Mouse (Mus musculus): ENCODE measurements around the gene Olfr414.

The Olfr414 gene

DNA sequence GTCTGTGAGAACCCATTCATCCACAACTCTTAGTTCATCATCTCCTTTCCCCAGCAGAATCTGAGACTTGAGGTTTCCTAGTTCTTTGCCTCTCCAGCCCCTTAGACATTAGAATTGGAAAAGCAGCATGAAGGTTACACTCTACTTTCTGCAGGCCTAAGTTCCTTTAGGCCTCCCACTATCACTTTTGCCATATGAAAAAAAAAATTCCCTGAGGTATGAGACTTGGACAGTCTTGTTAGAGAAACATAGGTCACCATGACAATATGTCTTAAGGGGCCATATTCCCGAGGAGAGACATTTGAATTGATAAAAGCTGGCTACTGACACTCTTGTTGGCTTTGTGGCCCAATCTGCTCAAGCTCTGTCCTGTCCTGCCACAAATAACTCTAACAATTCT lies at the start of gene Olfr414:
TSS of gene Olfr414 (plus strand) at position 301 of the 400 bp plus-strand sequence.
- DNase-seq: no peak

- DNase-seq: no peak
These were observed 33.1 kb upstream of the Olfr414 start, which contains the start of gene Olfr248 for GRCm38 (mm10) chr1:174390746-174391145. Gene Olfr248, plus strand, starts transcription at chr1:174391046.

DNA sequence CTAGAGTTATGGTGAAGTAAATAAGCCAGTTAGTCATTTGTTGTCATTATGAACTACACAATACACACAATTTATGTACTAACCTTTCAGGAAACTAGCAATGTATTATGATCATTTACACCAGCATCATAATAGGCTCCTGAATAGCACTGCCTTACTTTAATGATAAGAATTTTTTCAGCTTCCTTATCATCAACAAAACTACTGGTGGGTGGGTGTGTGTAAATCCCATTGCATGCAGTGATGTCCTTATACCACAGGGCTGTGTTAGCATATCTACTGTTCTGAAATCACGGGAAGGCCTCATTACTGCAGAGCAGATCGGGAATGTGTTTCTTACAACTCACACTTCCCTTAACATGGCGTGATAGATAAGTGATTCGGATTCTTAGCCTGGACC lies 905 bp upstream of the Olfr414 start:
- no peak for DNase-seq

- no peak for DNase-seq
These were observed 2.5 kb downstream of the Olfr414 start for GRCm38 (mm10) chr1:174426180-174426986.

DNA sequence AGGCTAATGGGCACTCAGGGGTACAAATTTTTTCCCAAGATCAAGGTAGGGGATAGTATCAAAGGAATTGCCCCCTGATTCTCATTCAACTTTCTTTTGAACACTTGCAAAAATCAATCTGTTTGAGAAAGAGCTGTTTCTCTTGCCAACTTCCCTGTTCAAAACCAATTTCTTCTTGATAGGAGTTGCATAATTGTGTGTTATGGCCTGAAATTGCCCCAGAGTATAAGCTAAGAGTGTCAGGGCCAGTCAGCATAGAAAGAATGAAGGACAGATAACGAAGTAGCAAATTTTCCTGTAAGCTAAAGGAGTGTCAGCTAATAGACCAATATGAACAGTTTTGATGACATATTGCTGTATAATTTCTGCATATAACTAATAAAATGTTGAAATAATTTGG lies 3.5 kb downstream of the Olfr414 start:
- no peak for DNase-seq

GRCm38 (mm10) chr1:174428407-174428806 lies 4.5 kb downstream of the Olfr414 start:
- DNase-seq: no peak

DNA sequence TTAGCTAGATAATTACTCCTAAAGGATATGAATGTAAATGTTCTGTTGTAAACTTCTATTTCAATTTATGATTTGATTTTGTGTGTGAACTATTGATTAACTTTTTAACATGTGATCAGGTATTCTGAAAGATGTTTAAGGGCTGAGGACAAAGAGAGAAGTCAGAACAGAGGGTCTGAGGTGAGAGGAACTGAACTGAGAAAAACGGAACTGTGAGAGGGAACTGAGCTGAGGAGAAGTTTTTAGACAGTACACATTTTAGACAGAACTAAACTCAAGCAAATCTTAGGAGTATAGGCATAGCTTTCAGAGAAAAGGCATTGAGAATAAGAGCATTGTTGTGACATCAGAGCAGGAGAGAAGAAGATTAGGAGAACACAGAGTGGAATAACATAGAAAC lies 10.3 kb downstream of the Olfr414 start:
- no peak for DNase-seq

DNA sequence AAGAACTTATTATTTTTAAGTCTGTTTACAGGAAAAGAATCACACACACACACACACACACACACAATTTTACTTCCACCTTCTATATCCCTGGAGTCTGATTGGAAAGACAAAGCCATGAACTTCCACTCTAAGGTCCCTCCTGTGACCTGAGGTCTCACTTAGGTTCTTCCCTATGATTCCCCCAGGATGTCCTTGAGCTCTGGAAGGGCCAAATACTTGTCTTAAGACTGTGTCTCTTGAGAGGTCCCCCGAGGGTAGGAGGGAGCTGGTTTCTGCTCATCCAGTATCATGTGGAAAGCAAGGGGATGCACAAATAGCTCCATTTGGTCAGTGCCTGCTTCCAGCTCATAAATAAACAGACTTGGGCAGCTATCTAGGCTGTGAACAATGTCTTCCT lies 17.9 kb downstream of the Olfr414 start, which contains the start of gene Olfr220:
TSS of gene Olfr220 (plus strand) at position 301 of the 400 bp plus-strand sequence.
- DNase-seq: no peak

GRCm38 (mm10) chr1:174455100-174455499 lies 31.2 kb downstream of the Olfr414 start:
- DNase-seq: no peak

GRCm38 (mm10) chr1:174465385-174465784 lies 41.5 kb downstream of the Olfr414 start:
- DNase-seq: no peak

GRCm38 (mm10) chr1:174466240-174466639 lies 42.4 kb downstream of the Olfr414 start:
- DNase-seq: no peak

- peak; percentile 17 for DNase-seq
These were observed 45.9 kb downstream of the Olfr414 start for GRCm38 (mm10) chr1:174469736-174470135.

DNA sequence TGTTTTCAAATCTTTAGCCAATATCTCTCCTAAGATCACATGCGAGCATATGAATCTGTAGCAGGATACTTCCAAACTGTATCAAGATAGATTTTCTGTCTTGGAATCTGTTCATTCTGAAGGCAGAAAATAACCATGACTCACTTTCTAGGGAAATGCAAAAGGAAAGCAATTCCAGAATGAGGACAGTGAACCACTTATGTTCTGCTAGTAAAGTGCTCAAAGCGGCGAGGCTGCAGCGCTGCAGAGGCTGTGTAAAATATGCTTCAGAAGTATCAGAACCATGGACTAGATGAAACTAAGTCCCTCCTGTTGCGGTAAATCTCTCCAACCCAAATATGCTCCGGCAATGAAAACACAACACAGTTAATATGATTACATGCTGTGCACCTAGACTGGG lies 58.7 kb downstream of the Olfr414 start:
- DNase-seq: no peak

Measured in right cerebral cortex, postnatal 25 days (tissue).